Comparison of ENCODE assay signal across 14 mouse cellular contexts in the genomic region with DNA sequence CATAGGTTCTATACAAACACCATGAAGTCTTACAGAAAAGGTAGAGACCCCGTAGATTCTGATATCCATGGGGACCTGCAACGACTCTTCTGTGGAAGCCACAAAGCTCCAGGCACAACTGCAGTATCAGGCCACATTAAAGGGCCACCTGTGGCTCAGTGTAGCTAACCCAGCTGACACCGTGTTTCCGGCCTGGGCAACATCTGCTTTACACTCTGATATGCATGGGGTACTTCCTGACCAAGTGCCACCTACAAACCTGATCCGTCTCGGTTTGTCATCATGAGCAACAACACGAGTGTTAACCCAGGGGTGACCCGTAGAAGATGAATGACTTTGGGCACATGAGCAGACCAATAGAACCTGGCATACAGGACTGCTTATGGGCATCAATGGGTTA. TPM values are rescaled to one million over a fixed set of nuclear protein-coding genes. Genes with fewer than 3 reads are reported as not detected.
DNase-seq lines count a peak whose midpoint lies in the region; ATAC-seq lines count a peak whose summit lies in the region.
"Had no signal": no experiment of that assay in that cellular context is flagged by ENCODE, and none has a peak within 500 bp of the region (broad histone marks: within the 10 kb centered on the region; RNA-seq: fewer than 3 reads in every experiment).

No protein-coding gene starts in this region.

- H3K4me2 ChIP-seq in lung, embryonic 16.5 days (ENCODE audit: low read depth, low read length): no peak overlapping the region
- no peak overlapping the region for H3K4me2 ChIP-seq in midbrain, embryonic 11.5 days
- no peak overlapping the region for H3K4me2 ChIP-seq in hindbrain, embryonic 14.5 days (replicated peaks)
- H3K4me2 ChIP-seq: embryonic facial prominence, embryonic 13.5 days; forebrain, embryonic 13.5 days had no signal

- H3K36me3 ChIP-seq in lung, embryonic 16.5 days (ENCODE audit: control insufficient read depth, insufficient read depth, low read length): no peaks in the 10 kb centered on the region
- H3K36me3 ChIP-seq in midbrain, embryonic 11.5 days (ENCODE audit: control insufficient read depth, insufficient read depth, low read length): no peaks in the 10 kb centered on the region
- no peaks in the 10 kb centered on the region for H3K36me3 ChIP-seq in hindbrain, embryonic 14.5 days (replicated peaks; ENCODE audit: control insufficient read depth, insufficient read depth)
- H3K36me3 ChIP-seq: embryonic facial prominence, embryonic 13.5 days had no signal

- no peak for DNase-seq in lung, adult 18-20 months
- peak; percentile 73 for DNase-seq in induced T-regulatory cell, adult 2 months (ENCODE audit: low read depth)
- peak; percentile 23 to 81 for DNase-seq in natural killer cell, adult 2 months (ENCODE audit: low spot score in 2 of 2)
- DNase-seq in thymus, postnatal 14 days: peak; percentile 90
- DNase-seq in right cerebral cortex, postnatal 10 days (ENCODE audit: low spot score in 2 of 2): no peak
- no peak for DNase-seq in midbrain, embryonic 11.5 days (ENCODE audit: low spot score, missing footprints)
- no peak for DNase-seq in hindbrain, embryonic 14.5 days (ENCODE audit: low spot score)
- DNase-seq: cerebellum, adult 8-10 months; gastrocnemius, postnatal 25 days had no signal

- no peaks in the 10 kb centered on the region for H3K27me3 ChIP-seq in lung, embryonic 16.5 days (ENCODE audit: control insufficient read depth, insufficient read depth, low read depth, low read length)
- no peaks in the 10 kb centered on the region for H3K27me3 ChIP-seq in midbrain, embryonic 11.5 days (ENCODE audit: control insufficient read depth, insufficient read depth, low read length)
- no peaks in the 10 kb centered on the region for H3K27me3 ChIP-seq in hindbrain, embryonic 14.5 days (ENCODE audit: control insufficient read depth, insufficient read depth, low read length)
- H3K27me3 ChIP-seq: embryonic facial prominence, embryonic 13.5 days; forebrain, embryonic 13.5 days had no signal

- ATAC-seq in lung, embryonic 16.5 days (ENCODE audit: low read depth): no peak
- no peak for ATAC-seq in midbrain, embryonic 11.5 days (ENCODE audit: low FRiP score)
- no peak for ATAC-seq in hindbrain, embryonic 14.5 days (ENCODE audit: low FRiP score)
- ATAC-seq: forebrain, embryonic 13.5 days had no signal

- H3K9me3 ChIP-seq in lung, embryonic 16.5 days (ENCODE audit: control insufficient read depth, low read length): no peaks in the 10 kb centered on the region
- no peaks in the 10 kb centered on the region for H3K9me3 ChIP-seq in midbrain, embryonic 11.5 days (ENCODE audit: control insufficient read depth, low read length)
- H3K9me3 ChIP-seq in hindbrain, embryonic 14.5 days (ENCODE audit: control insufficient read depth, low read length): no peaks in the 10 kb centered on the region
- H3K9me3 ChIP-seq: embryonic facial prominence, embryonic 13.5 days; forebrain, embryonic 13.5 days had no signal

- H3K4me3 ChIP-seq in lung, embryonic 16.5 days (ENCODE audit: low read length): no peak overlapping the region
- H3K4me3 ChIP-seq in midbrain, embryonic 11.5 days (ENCODE audit: low read depth, low read length): no peak overlapping the region
- no peak overlapping the region for H3K4me3 ChIP-seq in hindbrain, embryonic 14.5 days (replicated peaks; ENCODE audit: low read length)
- H3K4me3 ChIP-seq: embryonic facial prominence, embryonic 13.5 days; forebrain, embryonic 13.5 days had no signal

- 80% methylated on average over 8 of the region's 8 CpGs for WGBS in lung, embryonic 16.5 days
- WGBS in midbrain, embryonic 11.5 days: 86% methylated on average over 8 of the region's 8 CpGs
- 89% methylated on average over 8 of the region's 8 CpGs for WGBS in hindbrain, embryonic 14.5 days

- H3K4me1 ChIP-seq in lung, embryonic 16.5 days (replicated peaks; ENCODE audit: control insufficient read depth, insufficient read depth, low read length): peaks cover 10% of the 10 kb centered on the region
- H3K4me1 ChIP-seq in midbrain, embryonic 11.5 days (ENCODE audit: control insufficient read depth, insufficient read depth, low read length): peaks cover 15% of the 10 kb centered on the region
- no peaks in the 10 kb centered on the region for H3K4me1 ChIP-seq in hindbrain, embryonic 14.5 days (replicated peaks; ENCODE audit: control insufficient read depth, insufficient read depth, low read length)

- H3K9ac ChIP-seq in lung, embryonic 16.5 days (ENCODE audit: low read length): no peak overlapping the region
- no peak overlapping the region for H3K9ac ChIP-seq in midbrain, embryonic 11.5 days (ENCODE audit: low read length)
- H3K9ac ChIP-seq in hindbrain, embryonic 14.5 days: no peak overlapping the region
- H3K9ac ChIP-seq: forebrain, embryonic 13.5 days had no signal

- 0 out of 2 replicates have a peak overlapping the region, but pooled peaks have one; percentile 9 for H3K27ac ChIP-seq in lung, embryonic 16.5 days (ENCODE audit: low read length)
- H3K27ac ChIP-seq in midbrain, embryonic 11.5 days (ENCODE audit: low read depth, low read length): no peak overlapping the region
- no peak overlapping the region for H3K27ac ChIP-seq in hindbrain, embryonic 14.5 days
- H3K27ac ChIP-seq: forebrain, embryonic 13.5 days; macrophage had no signal

RNA-seq across cellular contexts. Expression of a gene that starts 18.1 kb away (rescaled TPM):
- polyA plus RNA-seq in lung, embryonic 16.5 days (2015; fragmentation: Nextera tagmentation; extraction: Ambion mirVana): 0.94 and 1.3 TPM in 2 replicates
- polyA plus RNA-seq in midbrain, embryonic 11.5 days (2014; fragmentation: Nextera tagmentation; extraction: Ambion mirVana): 2.0 TPM in 1 of 2 replicates, not detected in the other
- polyA plus RNA-seq in hindbrain, embryonic 14.5 days (2014; fragmentation: Nextera tagmentation; extraction: Ambion mirVana): 0.33 and 2.6 TPM in 2 replicates
- polyA plus RNA-seq: brain, embryonic 14.5 days had no signal

RNA-seq across cellular contexts. Expression of a gene that starts 47.8 kb away (rescaled TPM):
- 11.0 and 11.7 TPM in 2 replicates for polyA plus RNA-seq in lung, embryonic 16.5 days (2015; fragmentation: Nextera tagmentation; extraction: Ambion mirVana)
- polyA plus RNA-seq in midbrain, embryonic 11.5 days (2014; fragmentation: Nextera tagmentation; extraction: Ambion mirVana): 31.1 and 37.1 TPM in 2 replicates
- 38.0 and 40.9 TPM in 2 replicates for polyA plus RNA-seq in hindbrain, embryonic 14.5 days (2014; fragmentation: Nextera tagmentation; extraction: Ambion mirVana)

Comparison
In these comparisons a context has a peak if more than half of its experiments do, and no peak if none do; other contexts are left out.
1. DNase-seq: peak in induced T-regulatory cell, adult 2 months (single experiment), natural killer cell, adult 2 months (2 of 2) and thymus, postnatal 14 days (single experiment); none in lung, adult 18-20 months (0 of 2), right cerebral cortex, postnatal 10 days (0 of 2), midbrain, embryonic 11.5 days (single experiment) and hindbrain, embryonic 14.5 days (single experiment).